ENCODE assay signal across 18 mouse cellular contexts in the genomic region with DNA sequence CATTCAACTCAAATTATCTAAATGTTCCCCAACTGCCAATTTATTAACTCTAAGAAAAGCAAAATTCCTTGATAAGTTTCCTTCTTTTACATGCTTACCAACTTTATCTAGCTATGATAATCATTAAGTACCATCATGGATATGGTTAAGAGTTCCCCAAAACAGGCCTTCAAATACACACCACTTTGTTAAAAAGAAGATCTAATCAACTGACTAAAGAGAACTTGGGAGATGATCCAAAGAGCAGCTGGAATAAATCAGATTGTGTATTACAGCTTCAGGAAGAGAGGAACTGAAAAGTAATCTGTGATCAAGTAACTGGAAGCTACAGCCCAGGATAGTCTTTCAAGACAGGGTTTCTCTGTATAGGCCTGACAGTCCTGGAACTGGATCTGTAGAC.
"Had no signal": no experiment of that assay in that cellular context is flagged by ENCODE, and none has a peak within 500 bp of the region (broad histone marks: within the 10 kb centered on the region; RNA-seq: fewer than 3 reads in every experiment).

No protein-coding gene starts in this region.

- H3K27ac ChIP-seq: lung, embryonic 15.5 days; midbrain, embryonic 10.5 days; midbrain, embryonic 12.5 days; neural tube, embryonic 13.5 days; neural tube, embryonic 15.5 days had no signal

- H3K36me3 ChIP-seq: lung, embryonic 15.5 days; neural tube, embryonic 13.5 days; neural tube, embryonic 15.5 days had no signal

- ATAC-seq: midbrain, embryonic 16.5 days had no signal

- H3K9me3 ChIP-seq: lung, embryonic 15.5 days; midbrain, embryonic 10.5 days; midbrain, embryonic 12.5 days; neural tube, embryonic 13.5 days; neural tube, embryonic 15.5 days had no signal

- H3K4me3 ChIP-seq: lung, embryonic 15.5 days; midbrain, embryonic 10.5 days; midbrain, embryonic 12.5 days; myocyte; neural tube, embryonic 13.5 days; neural tube, embryonic 15.5 days had no signal

- DNase-seq: lung, adult 18-20 months; lung, postnatal 4 days; midbrain, embryonic 14.5 days; retina, postnatal 1 day; right cerebral cortex, adult 18-20 months; right cerebral cortex, postnatal 25 days; right cerebral cortex, postnatal 4 days; spleen, adult 18-20 months; thymus, adult 18-20 months; thymus, postnatal 14 days; thymus, postnatal 36 days had no signal

- H3K4me2 ChIP-seq: lung, embryonic 15.5 days; midbrain, embryonic 12.5 days; neural tube, embryonic 13.5 days; neural tube, embryonic 15.5 days had no signal

- H3K27me3 ChIP-seq: lung, embryonic 15.5 days; midbrain, embryonic 12.5 days; neural tube, embryonic 13.5 days; neural tube, embryonic 15.5 days had no signal

- H3K9ac ChIP-seq: lung, embryonic 15.5 days; midbrain, embryonic 12.5 days; neural tube, embryonic 13.5 days; neural tube, embryonic 15.5 days had no signal
